Mouse (Mus musculus): ENCODE data around the gene Cstf1. TPM values are rescaled to one million over a fixed set of nuclear protein-coding genes. Genes with fewer than 3 reads are reported as not detected.

Gene Cstf1
- polyA plus RNA-seq (2017; shearing (Covaris generic)), result 13.1 TPM

DNA sequence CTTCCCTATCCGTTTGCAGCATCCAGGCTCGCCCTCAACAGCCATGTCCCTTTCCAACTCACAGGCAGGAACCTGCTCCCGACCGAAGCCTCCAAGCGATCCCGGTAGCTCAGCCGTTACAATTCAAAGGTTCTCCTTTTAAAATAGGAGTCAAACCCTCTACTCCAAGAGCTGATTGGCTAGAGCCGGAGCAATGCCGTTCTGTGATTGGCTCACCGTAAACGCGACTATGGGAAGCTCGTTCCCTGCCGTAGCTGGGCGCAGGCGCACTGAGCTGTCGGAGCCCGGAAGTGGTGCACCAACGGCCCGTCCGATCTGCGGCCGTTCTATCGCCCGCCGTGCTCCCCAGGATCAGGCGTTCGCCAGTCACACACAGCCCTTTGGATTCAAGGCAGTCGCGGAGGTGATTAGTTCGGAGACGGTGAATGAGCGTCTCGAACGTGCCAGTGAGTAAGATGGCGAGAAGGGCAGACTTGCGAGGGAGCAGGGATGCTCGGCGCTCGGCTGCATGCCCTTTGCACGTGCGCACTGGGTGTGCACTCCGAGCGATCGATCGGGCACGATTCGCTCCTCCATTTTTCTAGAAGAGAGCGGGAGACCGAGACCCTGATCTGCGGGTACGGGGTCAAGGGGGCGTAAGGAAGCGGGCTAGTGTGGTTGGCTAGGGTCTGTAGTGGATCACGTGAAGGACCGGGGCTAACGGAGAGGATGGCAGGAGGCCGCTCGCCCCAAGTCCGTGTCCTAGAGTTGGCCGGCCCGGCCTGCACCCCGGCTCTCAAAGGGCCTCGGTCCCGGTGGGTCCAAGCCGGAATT is at the start of gene Cstf1, which contains the start of gene Aurka:
Gene Cstf1 (plus strand): TSS at position 271 of the 813 bp plus-strand sequence.
Gene Aurka (minus strand): TSS at position 125 of the 813 bp plus-strand sequence.

DNA sequence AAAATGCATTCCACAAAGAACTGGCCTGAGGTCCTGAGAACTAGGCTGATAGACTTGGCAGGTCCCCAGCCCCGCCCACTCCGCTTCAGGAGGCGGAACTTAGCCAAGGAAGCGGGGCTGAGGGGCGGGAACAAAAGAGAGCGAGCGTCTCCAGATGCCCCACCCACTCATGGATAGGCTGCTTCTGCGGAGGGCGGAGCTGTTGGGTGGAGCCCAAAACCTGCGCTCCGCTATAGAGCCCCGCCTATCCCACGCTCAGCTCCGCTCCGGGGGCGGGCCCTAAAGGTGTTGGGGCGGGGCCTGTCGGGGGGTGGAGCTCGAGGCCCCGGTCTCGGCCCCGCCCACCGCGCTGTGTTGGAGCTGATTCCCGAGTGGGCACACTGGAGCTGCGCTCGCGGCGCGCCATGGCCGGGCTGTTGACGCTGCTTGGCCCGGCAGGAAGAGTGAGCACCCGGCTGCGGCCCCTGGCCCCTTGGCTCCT is 25.2 kb upstream of the Cstf1 start, which contains the start of gene Fam210b:
Gene Fam210b (plus strand): TSS at position 308 of the 481 bp plus-strand sequence.

DNA sequence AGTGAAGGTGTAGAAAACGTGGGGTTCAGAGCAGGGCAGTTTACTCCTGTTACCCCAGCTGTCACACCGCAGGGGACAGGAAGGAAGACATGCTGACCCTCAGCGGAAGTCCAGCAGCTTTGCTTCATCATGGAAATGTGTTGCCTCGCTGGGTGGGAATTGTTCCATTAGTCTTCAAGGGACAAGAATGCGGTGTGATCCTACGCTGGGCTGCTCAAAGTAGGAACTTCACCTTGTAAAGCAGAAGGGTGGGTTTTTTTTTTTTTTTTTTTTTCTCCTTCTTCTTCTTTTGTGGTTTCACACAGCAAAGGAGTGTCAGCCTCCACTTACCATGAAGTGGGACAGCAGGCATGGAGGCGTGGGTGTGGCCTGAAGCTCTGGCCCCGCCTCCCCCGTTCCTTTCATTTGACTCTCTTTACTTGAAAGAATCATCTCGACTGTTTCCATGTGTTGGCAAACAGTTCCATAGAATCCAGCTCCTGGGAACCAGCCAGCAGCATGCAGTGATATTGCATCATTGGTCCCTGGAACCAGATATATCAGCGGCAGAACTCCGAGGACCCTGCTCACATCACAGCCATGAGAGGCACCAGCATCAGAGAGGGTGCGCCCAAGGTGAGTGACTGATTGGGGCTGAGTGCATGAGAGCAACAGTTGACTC is 23.0 kb downstream of the Cstf1 start, which contains the start of gene Cass4:
Gene Cass4 (plus strand): TSS at position 404 of the 661 bp plus-strand sequence.

Other genes starting within 250 kb of the Cstf1 start
- not detected for gene Mc3r, start 122.2 kb upstream of the Cstf1 start, polyA plus RNA-seq (2017; shearing (Covaris generic))
- 11.4 TPM for gene Fam210b, start 25.1 kb upstream of the Cstf1 start, polyA plus RNA-seq (2017; shearing (Covaris generic))
- gene Aurka, start 146 bp upstream of the Cstf1 start, polyA plus RNA-seq (2017; shearing (Covaris generic)), result 2.5 TPM
- 2.2 TPM for gene Cass4, start 23.1 kb downstream of the Cstf1 start, polyA plus RNA-seq (2017; shearing (Covaris generic))
- gene Rtf2, start 69.9 kb downstream of the Cstf1 start, polyA plus RNA-seq (2017; shearing (Covaris generic)), result 69.9 TPM
- 3.5 TPM for gene Gcnt7, start 87.9 kb downstream of the Cstf1 start, polyA plus RNA-seq (2017; shearing (Covaris generic))
- gene Fam209, start 101.8 kb downstream of the Cstf1 start, polyA plus RNA-seq (2017; shearing (Covaris generic)), result not detected
- not detected for gene Tfap2c, start 178.9 kb downstream of the Cstf1 start, polyA plus RNA-seq (2017; shearing (Covaris generic))